Mouse (Mus musculus) heart, postnatal 0 days (tissue): ENCODE data around the gene Mafg.

Experiments used
- CTCF ChIP-seq: IDR thresholded peaks from 2 replicates; pipeline ENCODE4 v1.5.1; 2016; ENCODE audit warnings: antibody characterized with exemption, control low read depth, low read depth
- EP300 ChIP-seq: IDR thresholded peaks from 2 replicates; pipeline ENCODE4 v1.6.1; 2016; ENCODE audit warnings: antibody characterized with exemption, low read depth

DNA sequence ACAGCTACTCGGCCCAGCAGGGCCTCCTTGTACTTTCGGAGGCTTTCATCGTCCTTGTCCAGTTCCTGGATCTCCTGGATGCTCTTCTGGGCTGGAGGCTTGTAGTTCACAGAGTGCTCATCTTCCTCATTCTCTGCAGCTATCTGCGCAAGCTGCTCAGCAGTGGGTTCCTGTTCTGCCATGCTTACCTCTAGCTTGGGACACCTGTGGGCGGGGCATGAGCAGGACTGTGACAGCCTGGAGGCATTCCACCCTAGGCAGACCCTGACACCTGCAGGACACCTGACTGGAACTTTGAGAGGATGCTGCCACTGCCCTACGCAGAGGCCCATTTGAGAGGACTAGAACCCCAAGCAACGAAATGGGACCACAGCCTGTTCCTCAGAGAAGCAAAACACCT is 53.2 kb downstream of the Mafg start:
- TF ChIP-seq CTCF (no peak), EP300 (no peak)
